Mouse (Mus musculus) T-helper 2 cell (primary cell): ENCODE data around the gene Camk2g.

Source experiments
- in situ Hi-C: fragments of 300-600 bp; cut with MboI, MseI; formaldehyde crosslinking; loops from one replicate; pipeline ENCODE4 v1.15.1; 2025; ENCODE audit warnings: high pct_unique_total_duplicates

Gene Camk2g

DNA sequence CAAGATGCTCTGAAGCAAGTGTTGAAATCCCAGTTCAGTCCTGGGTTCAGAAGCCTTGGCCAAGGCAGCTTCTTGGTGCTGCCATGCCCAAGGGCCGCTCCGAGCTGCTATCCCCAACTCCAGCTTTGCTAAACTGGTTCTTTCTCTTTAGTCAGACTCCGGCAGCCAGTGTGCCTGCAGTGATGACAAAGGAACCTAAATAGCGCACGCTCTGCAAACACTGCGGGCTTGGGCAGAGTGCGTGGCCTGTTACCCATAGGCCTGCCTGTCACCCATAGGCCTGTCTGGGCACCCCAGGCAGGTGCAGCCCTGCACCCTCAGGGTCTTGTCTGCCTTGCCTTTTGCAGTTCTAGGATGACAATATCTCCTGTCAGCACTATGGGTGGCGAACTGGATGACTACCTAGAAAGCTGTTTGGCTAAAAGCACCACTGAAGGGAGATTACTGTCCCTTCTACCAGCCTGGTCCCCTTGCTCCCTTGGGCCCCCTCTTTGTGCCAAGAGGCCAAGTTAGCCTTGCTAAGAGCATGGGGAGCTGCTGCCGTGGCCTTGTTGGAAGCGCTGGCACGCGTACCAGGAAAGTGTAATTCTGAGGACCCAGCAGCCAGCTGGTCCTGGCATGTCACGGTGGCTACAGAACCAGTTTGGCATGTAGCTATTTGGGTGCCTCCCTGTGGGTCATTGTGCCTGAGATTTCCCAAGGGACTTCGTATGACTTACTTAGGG is 12.4 kb upstream of the Camk2g start:
- in situ Hi-C loops: no loop called here

DNA sequence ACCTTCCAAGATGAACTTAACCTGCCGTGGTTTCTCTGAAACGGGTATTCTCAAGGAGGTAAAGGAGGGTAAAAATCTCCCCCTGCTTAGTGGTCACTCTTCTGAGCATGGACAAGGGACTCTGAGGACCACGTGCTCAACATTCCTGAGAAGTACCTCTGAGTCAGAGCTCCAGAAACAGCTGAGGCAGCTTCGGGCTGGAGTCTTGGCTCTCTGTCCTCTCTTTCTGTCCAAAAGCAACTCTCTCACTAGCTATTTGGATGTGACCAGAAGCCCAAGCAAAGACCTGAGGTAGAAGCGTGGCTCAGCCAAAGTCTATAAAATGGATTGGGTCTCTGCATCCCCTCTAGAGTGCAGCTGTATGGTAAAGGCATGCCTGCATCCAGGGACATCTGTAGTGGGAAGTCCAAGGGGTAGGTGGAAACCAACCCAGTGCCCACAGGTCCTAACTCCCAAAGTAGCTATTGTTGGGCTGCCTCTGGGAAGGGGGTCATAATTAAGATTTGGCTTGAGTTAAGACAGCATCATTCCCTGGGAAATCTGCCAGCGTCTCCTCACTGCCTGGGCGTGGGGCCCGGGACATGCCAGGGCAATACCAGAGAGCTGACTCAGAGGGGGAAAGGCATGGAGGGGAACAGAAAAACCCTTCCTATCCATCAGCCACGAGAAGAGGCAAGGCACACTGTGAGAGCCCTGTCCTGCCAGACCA is 11.2 kb upstream of the Camk2g start:
- in situ Hi-C loops: no loop called here

DNA sequence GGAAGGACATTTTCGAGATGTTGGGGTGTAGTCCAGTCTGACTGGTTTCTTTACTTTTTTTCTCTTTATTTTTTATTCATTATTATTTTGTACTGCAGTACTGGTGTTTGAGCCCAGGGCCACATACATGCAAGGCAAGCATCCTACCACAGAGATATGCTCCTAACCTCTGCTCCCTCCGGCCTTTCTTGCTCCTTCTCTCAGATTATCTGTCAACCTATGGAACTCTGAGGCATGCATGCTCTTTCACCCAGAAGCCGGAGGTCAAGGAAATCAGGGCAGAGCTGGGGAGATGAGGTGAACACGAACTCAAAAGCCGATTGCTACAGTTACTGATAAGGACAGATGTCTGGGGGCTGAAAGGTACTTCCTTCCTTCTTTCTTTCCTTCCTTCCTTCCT is 10.6 kb upstream of the Camk2g start:
- in situ Hi-C loops: no loop called here

DNA sequence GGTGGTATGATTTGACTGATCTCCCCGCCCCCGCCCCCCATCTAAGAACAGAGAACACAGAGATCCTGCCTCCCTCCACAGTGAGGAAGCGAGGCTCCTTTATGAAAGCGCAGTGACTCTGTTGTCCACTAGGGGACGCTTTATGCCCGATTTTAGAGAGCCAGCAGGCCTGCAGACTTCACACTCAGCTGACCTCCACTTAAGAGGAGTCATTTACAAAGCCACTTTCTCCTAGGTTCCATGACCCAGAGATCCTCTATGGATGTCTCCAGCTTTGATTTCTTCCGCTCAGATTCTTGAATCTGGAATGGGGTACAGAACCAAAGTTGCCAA is 9.7 kb upstream of the Camk2g start:
- in situ Hi-C loops: no loop called here

GRCm38 (mm10) chr14:20802926-20803605 is 9.2 kb upstream of the Camk2g start:
- in situ Hi-C loops: no loop called here

DNA sequence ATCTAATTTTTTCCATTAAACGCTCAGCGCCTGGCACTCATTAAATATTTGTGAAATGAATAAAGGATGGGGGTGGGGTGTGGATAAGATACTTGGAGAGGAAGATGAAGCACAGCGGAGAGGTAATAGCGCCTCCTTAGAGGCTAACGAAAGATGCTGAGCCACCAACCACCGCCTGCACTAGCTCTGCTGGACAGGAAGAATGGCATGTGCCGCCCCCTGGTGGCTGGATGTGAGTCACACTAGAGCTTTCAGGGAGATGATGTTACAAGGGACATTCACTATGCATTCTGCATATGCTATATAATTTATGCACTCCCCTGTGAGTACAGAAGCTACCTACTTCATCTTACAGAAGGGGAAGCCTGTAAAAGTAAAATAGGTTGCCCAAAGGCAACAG is 4.9 kb upstream of the Camk2g start:
- in situ Hi-C loops: no loop called here

- in situ Hi-C loops: no loop called here
These were observed 4.4 kb upstream of the Camk2g start for GRCm38 (mm10) chr14:20798300-20798699.

DNA sequence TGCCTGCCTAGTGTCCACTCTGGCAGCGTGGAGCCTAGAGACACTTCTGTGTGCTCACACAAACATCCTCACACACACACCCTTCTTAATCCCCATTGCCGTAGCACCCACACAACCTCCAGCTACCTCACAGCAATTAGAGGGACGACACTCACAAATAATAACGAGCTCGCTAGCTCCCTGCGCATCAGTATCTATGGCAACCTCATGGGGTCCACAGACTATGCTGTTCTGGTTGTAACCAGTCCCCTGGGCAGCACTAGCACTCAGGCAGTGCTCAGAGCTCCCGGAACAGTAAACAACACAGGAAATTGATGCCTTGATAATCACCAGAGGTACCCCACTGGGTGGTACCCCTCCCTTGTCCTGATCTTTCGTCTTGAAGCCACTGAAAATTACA is 2.8 kb upstream of the Camk2g start:
- in situ Hi-C loops: no loop called here

DNA sequence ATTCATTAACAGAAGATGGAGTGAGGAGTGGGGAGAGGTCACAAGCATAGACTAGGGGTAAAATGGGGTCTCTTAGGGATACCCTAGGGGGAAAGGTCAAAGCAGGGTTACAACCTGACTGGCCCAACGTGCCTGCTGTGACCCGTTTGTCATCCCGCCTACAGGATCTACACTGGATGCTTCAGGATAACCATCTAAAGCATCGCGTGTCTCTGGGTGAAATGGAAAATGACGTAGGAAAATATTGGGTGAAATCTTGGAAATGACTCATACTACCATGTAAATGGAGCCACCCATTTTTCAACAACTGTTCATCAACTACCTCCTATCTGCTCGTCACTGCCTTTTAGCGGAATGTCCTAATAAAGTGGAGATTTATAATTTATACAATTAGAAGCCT is 2.3 kb upstream of the Camk2g start:
- in situ Hi-C loops: no loop called here

- in situ Hi-C loops: no loop called here
These were observed 1.7 kb upstream of the Camk2g start for GRCm38 (mm10) chr14:20795423-20796152.

DNA sequence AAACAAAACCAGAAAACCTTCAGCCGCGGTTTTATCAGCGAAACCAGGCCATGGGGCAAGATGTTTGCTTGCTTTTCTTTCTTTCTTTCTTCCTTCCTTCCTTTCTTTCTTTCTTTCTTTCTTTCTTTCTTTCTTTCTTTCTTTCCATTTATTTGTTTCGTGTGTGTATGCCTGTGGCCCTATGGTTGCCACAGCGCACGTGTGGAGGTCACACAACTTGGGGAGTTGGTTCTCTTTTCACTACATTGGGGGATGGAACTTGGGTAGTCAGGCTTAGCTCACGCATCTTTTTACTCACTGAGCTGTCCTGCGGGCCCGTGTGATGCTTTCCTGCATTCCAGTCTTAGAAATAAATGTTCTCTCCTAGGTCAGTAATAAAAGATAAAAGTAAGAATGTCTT is 701 bp upstream of the Camk2g start:
- in situ Hi-C loops: no loop called here

DNA sequence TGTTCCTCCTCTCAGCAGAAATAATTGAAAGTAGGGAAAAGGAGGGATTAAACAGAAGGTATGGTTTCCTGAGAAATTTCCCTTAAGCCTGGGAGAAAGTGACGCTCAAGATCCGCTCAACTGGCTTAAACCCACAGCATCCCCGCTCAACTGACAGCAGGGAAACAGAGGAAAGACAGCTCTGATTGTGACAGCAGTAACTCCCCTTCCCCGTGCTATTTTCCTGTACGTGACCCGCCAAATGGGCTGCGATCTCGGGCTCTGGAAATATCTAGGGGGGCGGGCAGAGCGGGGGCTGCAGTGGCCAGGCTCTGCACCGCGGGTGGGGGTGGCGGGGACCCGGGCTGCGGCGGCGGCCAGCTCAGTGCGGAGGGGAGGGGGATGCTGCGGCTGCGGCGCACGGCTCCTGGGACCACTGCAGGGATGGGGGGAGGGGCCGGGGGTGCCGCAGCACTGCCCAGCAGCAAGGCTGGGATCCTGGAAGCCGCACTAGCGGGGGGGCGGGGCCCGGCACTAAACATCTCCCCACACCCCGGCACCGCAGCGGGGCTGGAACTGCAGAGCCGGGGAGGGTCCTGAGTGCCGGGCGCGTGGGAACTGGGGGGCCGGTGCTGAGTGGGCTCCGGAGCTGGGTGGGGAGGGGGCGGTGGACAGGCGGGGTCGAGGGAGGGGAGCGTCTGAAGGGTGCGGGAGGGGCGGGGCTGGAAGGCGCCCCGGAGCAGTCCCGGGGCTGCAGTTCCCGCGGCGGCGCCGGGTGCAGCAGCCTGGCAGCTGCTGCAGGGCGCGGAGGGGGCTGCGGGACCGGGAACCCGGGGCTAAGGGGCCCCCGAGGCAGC is 748 bp downstream of the Camk2g start:
- in situ Hi-C loops: no loop called here

DNA sequence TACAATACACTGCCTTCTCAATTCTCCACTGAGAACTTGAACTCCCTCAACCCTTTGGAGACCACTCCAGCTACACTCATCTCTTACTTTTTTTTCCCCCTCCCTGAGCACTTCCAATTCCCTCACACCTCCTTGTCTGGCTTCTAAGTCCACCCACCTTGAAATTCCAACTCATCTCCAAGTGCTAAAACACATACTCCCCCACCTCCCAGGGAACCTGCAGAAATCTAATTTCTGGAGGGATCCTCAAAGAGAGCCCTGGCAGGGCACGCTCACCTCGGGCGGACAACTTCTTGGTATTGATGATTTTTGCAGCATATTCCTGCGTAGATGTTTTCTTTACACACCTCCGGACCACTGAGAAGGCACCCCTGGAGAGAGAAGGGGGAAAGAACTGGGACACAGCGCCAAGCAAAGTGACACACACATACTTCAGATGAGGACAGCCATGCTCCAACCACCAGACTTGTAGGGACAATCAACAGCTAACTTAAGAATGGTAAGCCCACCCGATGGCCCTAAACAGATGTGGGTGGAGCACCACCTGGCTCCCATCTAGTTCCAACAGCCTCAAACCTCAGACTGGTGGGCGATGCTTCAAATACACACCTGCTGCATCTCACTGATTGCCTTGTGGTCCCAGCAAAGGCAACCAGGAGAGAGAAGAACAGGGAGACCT is 1.5 kb downstream of the Camk2g start:
- in situ Hi-C loops: no loop called here

DNA sequence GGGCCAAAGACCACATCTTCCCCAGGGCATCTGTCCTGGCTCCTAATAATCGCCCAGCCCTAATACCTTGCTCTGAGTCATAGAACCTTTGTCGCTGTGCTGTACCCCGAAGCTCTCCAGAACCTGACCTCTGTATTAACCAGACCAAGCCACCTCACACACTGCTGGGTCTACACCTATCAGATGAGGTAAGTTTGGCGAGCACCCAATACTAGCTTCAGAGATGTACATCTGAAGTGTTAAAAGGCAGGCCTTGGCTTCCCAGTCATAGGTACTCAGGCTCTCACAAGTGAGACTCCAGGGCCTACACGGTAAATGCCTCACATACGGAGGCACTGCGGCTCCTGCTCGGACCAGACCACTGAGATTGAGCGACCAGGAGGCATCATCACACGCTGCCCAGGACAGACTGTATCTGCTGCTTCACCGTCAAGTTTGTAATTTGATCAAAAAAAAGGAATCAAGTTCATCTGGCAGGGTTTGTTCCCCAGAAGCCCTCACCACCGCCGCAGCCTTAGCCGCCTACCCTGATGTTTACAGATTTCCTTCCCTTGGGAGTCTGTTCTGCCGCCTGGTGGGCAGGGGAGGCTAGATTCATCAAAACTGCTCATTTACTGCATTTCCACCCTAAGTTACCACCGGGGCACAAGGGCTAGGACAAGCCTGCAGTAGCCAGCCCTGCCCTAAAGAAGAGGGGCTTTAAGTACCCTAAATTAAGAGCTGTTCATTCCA is 2.2 kb downstream of the Camk2g start:
- in situ Hi-C loops: no loop called here

- in situ Hi-C loops: no loop called here
These were observed 2.9 kb downstream of the Camk2g start for GRCm38 (mm10) chr14:20790996-20791395.

- in situ Hi-C loops: no loop called here
These were observed 3.4 kb downstream of the Camk2g start for GRCm38 (mm10) chr14:20790445-20790844.

DNA sequence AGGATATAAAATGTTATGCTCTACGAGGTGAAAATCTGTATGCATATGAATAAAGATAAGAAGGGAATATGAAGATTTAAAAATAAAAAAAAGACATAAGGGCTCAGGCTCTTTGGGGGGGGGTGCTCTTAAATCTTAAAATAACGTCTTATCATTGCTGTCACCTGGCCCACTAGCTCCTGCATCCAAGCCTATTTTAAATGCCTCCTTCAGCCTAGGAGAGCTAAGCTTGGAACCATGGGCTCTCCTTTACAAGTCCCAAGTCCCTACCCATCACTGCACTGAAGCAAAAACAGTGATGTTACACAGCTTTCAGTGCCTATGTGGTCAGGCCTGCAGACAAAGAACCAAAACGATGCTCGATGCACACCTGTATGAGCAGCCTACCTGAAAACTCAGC is 4.3 kb downstream of the Camk2g start:
- in situ Hi-C loops: no loop called here

- in situ Hi-C loops: no loop called here
These were observed 5.7 kb downstream of the Camk2g start for GRCm38 (mm10) chr14:20788151-20788550.

DNA sequence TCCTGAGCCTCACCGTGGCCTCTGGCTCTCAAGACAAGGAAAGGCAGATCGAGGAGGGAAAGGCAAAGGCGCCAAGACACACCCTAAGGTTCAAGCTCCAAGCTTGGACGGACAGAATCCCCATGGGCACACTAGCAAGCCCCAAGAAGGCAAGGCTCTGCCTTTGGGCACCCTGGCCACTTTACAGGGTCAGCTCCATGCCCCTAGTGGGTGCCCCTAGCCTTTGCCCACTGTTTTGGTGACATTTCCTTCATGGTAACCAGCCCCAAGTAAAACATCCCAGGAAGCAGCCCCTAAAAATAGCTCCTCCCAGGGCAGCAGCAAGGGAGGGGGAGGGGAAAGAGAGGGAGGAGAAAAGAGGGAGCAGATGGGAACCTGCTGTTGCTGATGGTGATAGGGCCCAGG is 7.3 kb downstream of the Camk2g start:
- in situ Hi-C loops: no loop called here

- in situ Hi-C loops: no loop called here
These were observed 7.9 kb downstream of the Camk2g start for GRCm38 (mm10) chr14:20786020-20786419.
